Mouse (Mus musculus) cerebellum, adult 9-10 months (tissue): ENCODE measurements at regions not wholly inside any gene's neighbourhood (a gene's known extent, or its start where the extent isn't known, plus 50 kb on each side); places are given as distances from the start of the nearest gene placed in this dataset.

ENCODE experiments used
- DNase-seq: peaks from one replicate; pipeline ENCODE4 v3.0.0; 2022

- no peak for DNase-seq
These were observed 133.0 kb downstream of the Rpap3 start for GRCm38 (mm10) chr15:97572639-97573038.

DNA sequence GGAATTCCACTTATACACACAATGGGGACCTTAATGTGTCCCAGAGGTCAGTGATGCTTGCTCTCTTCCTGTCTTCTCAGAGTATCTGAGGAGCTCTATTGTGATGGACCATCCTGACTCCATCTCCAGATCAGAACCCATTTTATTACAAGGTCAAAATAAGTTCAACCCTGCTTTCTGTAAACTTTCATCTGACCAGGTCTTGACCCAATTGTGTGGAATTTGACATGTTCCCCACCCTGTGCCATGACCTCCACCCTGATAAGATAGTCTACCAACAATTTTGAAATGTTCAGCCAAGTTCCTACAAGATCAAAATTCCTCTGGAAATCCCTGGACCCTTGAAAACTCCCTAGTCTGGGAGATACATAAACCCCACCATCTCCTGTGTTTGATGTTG is 133.7 kb downstream of the Rpap3 start:
- DNase-seq, result no peak

- no peak for DNase-seq
These were observed 145.5 kb downstream of the Rpap3 start for GRCm38 (mm10) chr15:97560096-97560495.

- no peak for DNase-seq
These were observed 146.9 kb downstream of the Rpap3 start for GRCm38 (mm10) chr15:97558725-97559124.

DNA sequence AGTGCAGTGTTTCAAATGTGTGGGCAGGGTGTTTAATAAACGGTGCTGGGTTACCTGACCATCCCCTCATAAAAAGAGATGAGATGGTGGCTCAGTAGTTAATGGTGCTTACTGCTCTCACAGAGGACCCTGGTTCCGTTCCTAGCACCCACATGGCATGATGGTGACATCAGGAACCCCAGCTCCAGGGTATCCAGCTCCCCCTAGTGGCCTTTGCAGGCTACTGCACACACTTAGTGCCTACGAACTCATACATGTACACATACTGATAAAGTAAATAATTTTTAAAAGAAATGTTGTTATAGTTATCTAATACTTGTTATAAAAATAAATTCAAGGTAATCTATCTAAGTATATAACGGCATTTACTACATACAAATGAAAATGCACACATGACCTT is 157.3 kb downstream of the Rpap3 start:
- DNase-seq, result no peak

DNA sequence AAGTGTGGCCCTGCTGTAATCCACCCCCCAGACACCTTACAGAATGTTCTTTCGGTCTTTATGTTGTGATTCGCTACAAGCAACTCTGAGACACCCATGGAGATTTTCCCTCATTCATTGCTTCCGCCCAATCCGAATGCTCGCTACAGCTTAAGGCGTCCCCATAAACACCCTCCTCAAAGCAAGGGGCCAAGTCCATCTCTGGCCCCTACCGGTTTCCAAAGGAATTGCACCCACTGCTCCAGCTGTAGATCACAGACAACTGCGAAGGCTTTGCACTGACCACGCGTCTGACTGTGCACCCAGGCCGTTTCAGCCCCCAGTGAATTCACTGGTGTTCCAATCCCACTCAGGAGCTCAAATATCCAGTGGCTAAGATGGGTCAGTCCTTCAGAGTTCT is 160.6 kb downstream of the Rpap3 start:
- DNase-seq, result no peak

DNA sequence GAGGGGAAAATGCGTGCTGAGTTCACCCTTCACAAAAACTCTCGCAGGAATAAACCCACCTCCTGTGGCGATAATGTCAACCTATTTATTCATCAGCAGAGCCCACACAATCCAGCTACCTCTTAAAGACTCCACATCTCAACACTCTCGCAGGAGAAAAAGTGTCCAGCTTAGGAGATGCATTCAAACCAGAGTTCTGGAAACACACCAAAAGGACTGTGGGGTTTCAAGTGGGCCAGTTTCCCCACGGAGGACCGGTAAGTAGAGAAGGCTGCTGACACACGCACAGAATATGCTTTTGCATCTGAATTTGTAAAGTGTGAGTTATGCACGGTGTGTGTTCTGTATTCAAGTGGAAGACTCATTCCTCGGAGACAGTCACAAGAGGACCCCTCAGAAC is 164.0 kb downstream of the Rpap3 start:
- no peak for DNase-seq

GRCm38 (mm10) chr15:97536145-97536544 is 169.5 kb downstream of the Rpap3 start:
- DNase-seq, result no peak

GRCm38 (mm10) chr15:97534878-97535277 is 170.7 kb downstream of the Rpap3 start:
- DNase-seq, result no peak

DNA sequence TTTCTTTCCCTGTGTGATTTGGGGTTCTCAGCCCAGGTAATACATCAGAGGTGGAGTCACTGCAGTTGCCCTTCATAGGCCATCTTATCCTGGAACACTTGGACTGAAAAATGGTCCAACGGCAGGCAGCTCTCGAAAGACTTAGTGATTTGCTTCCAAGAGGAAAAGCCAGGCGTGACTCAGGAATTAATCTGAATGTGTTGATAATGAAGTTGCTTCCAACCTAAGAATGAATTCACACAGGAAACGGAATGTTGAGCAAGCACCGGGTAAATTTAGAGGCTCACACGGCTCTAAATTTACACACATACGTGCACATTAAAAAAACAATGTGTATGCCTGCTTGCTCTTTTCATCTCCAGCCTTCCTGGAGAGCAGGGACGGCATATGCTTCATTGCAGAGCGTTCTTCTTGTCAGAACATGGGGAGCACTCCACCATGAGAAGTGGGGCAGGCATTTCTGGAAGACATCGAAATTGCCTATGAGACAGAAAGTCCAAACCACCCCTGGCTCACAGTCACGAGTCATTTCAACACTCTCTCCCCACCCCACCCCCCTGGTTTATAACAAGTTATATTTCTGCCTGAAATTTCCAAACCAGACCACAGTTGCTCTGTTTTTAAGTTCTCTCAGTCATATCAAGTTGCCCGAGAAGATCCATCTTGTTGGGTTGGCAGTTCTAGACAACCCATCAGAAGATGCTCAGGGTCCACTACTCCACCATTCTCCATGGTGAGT is 171.9 kb downstream of the Rpap3 start:
- DNase-seq, result no peak

- DNase-seq, result no peak
These were observed 173.2 kb downstream of the Rpap3 start for GRCm38 (mm10) chr15:97532346-97532910.

- no peak for DNase-seq
These were observed 177.2 kb downstream of the Rpap3 start for GRCm38 (mm10) chr15:97528291-97529050.

DNA sequence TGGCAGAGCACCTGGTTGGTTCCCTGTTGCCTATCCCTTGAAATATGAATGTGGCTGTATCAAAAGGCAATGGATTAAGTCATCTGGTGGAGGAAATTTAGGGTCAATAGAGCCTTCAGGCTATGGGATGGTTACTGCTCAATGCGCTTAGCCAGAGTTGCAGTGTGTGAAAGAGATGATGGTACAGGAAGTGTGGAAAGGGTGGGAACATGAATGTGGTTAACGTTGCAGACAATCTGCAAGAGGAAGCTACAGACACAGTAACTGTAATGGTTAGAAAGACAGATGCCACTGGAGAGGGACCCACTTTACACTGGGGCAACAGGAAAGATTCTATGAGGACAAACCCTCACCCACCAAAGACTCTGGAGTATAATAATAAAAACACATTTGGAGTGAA is 185.2 kb downstream of the Rpap3 start:
- no peak for DNase-seq

DNA sequence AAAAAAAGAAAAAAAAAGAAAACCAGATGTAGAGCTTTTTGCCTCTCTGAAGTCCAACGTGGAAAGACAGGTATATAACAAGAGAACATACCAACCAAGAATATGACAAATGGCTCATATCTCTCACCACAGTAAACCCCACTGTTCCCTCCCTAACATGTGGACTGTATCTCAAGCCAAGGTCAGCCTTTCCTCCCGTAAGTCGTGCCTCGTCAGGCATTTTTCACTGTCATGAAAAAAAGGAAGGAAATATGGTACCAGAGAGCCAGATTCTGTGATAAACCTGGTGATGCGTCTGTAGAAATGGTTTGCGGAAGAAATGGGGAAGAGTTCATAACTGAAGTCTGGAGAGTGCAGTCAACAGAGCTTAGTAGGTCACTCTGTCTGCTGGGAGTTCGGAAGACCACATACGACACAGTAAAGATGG is 185.7 kb downstream of the Rpap3 start:
- no peak for DNase-seq

DNA sequence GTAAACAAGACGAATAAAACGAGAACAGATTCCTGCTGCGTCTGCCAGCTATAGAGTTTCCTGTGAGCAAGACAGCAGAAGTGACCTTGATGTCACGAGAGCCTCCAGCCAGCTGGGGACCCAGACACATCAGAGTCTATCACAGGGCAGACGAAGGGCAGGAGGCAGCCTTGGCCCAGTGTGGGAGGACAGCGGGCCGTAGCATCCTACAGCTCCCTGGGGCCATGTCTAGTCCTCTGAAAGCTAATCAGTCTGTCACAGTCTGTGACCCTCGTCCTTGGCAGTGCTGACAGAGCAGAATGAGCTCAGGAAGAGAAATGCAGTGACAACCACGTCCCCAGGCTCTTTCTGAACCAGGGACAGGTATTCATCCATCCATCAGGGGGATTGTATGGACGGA is 187.7 kb downstream of the Rpap3 start:
- DNase-seq, result no peak

DNA sequence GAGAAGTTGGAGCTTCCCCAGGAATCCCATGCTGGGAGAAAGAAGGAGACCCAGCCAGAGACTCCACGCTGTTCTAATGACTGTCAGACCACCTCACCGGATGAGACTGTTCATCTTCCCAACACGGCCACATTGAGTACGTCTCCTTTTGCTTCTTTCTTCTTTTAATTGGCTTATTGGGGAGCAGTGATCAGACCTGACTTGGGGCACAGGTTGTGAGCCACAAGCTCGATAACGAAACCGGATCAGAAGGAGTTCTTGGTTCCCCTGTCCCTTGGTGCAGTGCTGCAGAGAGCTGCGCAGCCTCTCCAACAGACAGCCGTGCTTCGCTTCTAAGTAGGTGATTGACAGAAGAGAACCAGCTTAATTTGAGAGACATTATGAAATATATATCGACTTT is 188.4 kb downstream of the Rpap3 start:
- DNase-seq, result no peak

- no peak for DNase-seq
These were observed 189.9 kb downstream of the Rpap3 start for GRCm38 (mm10) chr15:97515773-97516172.

GRCm38 (mm10) chr15:97507656-97508306 is 197.8 kb downstream of the Rpap3 start:
- no peak for DNase-seq

GRCm38 (mm10) chr15:97507176-97507575 is 198.4 kb downstream of the Rpap3 start:
- DNase-seq, result no peak

- DNase-seq, result no peak
These were observed 199.9 kb downstream of the Rpap3 start for GRCm38 (mm10) chr15:97505715-97506114.

DNA sequence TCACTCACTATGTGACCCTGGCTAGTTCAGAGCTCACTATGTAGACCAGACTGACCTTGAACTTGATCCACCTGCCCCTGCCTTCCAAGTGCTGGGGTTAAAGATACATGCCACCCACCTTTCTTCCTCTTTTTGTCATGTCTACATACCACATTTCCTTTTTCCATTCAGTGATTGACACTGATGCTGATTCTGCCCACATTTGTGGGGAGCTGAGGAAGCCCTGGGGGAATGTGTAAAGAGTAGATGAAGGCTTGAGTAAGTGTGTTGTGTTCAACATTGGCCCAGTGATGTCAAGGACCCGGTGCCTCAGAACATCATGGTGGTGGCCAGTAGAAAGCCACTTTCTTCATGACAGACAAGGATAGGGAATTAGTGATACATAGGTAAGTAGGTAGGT is 201.3 kb downstream of the Rpap3 start:
- DNase-seq, result no peak

- DNase-seq, result no peak
These were observed 203.6 kb downstream of the Rpap3 start for GRCm38 (mm10) chr15:97502056-97502455.

DNA sequence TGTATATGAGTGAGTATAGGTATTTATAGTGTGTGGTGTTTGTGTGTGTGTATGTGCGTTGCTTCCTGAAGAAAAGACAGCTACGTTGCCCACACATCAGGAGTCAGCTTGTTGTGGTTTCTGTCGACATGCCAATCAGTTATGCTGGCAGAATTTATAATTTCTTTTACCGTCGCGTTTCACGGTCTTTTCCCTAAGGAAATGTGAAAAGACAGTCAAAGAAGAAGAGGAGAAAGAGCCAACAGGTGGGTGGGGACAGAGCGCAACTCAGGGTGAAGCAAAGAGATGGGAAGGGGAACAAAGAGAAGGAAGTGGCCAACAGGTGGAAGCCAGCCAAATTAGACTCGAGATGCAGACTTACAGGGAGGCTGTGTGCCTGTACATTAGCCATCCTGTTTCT is 204.2 kb downstream of the Rpap3 start:
- DNase-seq, result no peak
